Mouse (Mus musculus) megakaryocyte-erythroid progenitor cell, adult 5-6 weeks (primary cell): ENCODE measurements at regions not wholly inside any gene's neighbourhood (a gene's known extent, or its start where the extent isn't known, plus 50 kb on each side); places are given as distances from the start of the nearest gene placed in this dataset.
A peak's percentile ranks its signal among the peaks of the same experiment; 100 is the strongest.

Source experiments
- ATAC-seq: replicated peaks from 2 replicates; pipeline ENCODE4 v1.8.0; 2016; ENCODE audit warnings: mild to moderate bottlenecking, inconsistent platforms; ENCODE audit not compliant: severe bottlenecking, poor library complexity, low FRiP score, low TSS enrichment

- ATAC-seq: peak; percentile 96
Observed at GRCm38 (mm10) chr4:53386309-53386708, 53.9 kb upstream of the Slc44a1 start.

- peak; percentile 79 for ATAC-seq
Observed at GRCm38 (mm10) chr4:53384761-53385160, 55.5 kb upstream of the Slc44a1 start.

- no peak for ATAC-seq
Observed at GRCm38 (mm10) chr4:53384104-53384503, 56.1 kb upstream of the Slc44a1 start.

- ATAC-seq: no peak
Observed at GRCm38 (mm10) chr4:53382012-53382411, 58.2 kb upstream of the Slc44a1 start.

- ATAC-seq: no peak
Observed at GRCm38 (mm10) chr4:53379855-53380254, 60.4 kb upstream of the Slc44a1 start.

DNA sequence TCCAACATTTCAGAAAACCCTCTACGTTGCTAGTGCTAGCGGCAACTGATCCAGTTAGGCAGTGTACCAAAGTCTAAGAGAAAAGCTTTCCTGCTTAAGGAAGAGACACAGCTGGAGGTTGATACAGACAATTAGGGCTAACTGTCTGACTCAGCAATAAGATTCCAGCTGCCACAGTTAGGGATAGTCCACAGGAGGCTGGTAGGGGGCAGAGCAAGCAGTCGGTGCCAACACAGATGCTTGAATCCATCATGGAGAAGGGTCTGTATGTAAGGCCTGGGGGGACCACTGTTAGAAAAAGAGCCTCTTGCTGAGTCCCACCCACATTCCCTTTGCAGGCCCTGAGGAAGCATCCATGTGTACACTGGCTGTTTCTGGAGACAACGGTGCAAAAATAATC, 63.2 kb upstream of the Slc44a1 start:
- no peak for ATAC-seq

GRCm38 (mm10) chr4:53356374-53356773, 83.8 kb upstream of the Slc44a1 start:
- ATAC-seq: no peak

GRCm38 (mm10) chr4:53354961-53355360, 85.3 kb upstream of the Slc44a1 start:
- peak; percentile 75 for ATAC-seq

GRCm38 (mm10) chr4:53353399-53354090, 86.7 kb upstream of the Slc44a1 start:
- no peak for ATAC-seq

GRCm38 (mm10) chr4:53351104-53351607, 89.1 kb upstream of the Slc44a1 start:
- ATAC-seq: no peak

DNA sequence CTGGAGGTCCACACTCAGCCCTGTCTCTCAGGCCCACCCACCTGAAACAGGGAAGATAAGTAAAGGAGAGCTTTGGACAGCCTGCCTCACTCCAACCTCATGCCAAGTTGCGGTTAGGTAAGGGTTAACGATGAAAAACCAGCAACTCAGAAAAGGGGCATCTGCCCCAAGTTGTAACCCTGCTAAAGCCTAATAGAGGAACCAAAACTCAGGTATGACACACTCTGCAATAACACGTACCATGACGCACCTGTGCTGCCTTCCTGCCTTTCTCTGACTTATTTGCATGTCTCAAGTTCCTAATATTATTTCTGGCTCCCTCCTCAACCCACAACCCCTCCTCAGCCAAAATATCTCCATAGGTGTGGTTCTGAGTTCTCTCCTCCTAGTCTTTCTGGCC, 94.9 kb upstream of the Slc44a1 start:
- ATAC-seq: no peak

DNA sequence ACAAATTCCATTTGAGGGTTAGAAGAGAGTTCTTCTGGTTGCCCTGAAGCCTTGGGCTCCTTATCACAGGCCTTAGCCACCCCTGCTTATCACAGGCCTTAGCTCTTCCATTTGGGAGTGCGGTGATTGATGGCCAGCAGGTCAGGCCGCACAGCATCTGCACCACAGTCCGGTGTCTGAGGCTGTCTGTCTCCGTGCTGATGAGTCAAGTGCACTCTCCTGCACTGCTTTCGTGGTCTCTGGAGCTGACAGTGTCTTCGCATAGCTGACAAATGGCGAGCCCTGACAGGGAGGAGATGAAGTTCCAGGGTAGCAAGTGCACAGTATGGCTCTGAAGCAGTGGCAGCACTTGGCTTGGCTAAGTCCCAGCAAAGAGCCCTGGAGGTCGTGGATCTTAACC, 95.7 kb upstream of the Slc44a1 start:
- no peak for ATAC-seq

DNA sequence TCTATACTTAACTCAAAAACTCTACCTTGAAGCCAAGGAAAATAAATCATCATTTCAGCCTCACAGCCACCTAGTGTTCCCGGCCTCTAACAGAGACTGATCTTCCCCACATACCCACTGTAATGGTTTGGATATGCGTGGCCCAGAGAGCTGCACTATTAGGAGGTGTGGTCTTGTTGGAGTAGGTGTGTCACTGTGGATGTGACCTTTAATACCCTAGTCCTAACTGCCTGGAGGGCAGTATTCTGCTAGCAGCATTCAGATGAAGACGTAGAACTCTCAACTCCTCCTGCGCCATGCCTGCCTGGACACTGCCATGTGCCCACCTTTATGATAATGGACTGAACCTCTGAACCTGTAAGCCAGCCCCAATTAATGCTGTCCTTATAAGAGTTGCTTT, 99.0 kb upstream of the Slc44a1 start:
- no peak for ATAC-seq

GRCm38 (mm10) chr4:53340021-53340667, 100.1 kb upstream of the Slc44a1 start:
- ATAC-seq: no peak

- no peak for ATAC-seq
Observed at GRCm38 (mm10) chr4:53339125-53340020, 100.8 kb upstream of the Slc44a1 start.

DNA sequence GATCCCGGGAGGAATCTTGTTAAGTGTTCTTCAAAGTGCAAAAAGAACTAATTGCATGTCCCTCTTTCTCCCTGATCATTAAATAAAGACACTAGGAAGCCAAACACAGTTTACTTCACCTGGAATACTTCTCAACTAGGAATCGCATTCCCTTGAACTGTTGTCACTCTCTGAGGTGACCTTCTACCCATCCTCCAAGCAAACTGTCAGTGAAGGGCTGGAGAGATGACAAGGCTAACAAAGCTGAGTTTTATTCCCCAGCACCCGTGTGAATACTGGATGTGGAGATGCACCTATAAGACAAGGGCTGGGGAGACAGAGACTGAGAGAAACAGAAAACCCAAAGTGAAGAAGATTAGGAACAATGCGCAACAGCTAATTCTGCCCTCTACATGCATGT, 101.7 kb upstream of the Slc44a1 start:
- ATAC-seq: no peak

DNA sequence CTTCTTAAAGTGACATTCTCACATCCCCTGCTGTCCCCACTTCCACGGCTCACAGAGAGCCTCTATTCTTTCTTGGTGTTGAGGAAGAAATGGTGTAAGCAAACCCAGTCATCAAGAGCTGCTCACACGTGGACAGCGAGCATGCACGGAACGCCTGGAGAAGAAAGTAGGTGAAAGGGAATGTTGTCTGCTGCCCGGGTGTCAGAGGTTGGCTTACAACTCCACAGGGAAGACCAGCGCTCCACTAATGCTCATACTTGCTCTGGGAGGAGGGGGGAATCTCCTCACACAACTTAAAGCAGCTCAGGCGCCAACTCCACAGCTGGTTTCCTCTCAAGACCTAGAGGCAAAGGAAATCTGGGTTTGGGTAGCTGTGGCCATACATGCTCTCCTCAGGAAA, 102.4 kb upstream of the Slc44a1 start:
- no peak for ATAC-seq

DNA sequence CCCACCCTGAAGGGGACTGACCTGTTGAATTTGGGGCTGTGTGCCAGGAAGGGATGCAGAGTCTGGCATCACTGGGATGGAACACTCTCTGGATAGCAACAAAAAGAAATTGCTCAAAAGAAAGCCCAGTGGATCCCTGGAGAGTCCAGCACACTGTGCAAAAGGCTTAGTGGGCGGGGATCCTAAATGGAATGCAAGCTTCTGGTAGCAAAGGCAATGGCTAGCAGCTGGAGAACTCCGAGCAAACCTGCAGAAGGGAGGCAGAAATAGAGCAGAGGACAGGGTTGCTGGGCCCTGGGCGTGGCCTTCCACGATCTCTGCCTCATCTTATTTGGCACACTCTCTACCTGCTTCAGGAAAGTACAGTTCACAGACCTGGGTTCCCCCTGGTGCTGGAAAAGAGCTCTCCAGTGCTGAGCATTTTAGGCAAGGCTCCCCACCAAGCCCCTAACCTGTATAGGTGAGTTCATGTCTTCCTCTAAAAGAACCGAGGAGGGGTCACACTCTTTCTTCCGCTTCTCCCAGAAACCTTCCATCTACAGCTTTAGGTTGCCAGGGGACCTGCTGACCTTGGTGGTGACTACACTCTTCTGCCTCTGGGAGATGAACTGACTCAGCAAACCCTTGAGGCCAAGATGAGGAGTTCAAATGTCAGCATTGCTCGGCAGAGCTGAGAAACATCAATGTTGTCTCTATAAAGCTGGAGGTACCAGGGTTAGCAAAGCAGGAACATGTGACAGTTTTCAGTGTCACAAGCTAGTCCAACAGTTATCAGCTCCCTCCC, 112.6 kb upstream of the Slc44a1 start:
- no peak; the same call in 1 of the 2 replicates for ATAC-seq

- no peak for ATAC-seq
Observed at GRCm38 (mm10) chr4:53323838-53324237, 116.4 kb upstream of the Slc44a1 start.
